Mouse (Mus musculus) E14TG2a.4 (cell line): ENCODE measurements around the gene Rtn4rl1.

Experiments used
- CTCF ChIP-seq: conservative IDR thresholded peaks from 2 replicates; pipeline ENCODE4 v1.5.1; 2014; ENCODE audit warnings: low read length
- NANOG ChIP-seq: IDR thresholded peaks from 2 replicates; pipeline ENCODE4 v1.6.1; 2014; ENCODE audit warnings: borderline replicate concordance, low read length, mixed read lengths
- POU5F1 ChIP-seq: IDR thresholded peaks from 2 replicates; pipeline ENCODE4 v1.6.1; 2014; ENCODE audit warnings: low read length, borderline replicate concordance

GRCm38 (mm10) chr11:75263964-75264312 is 70.4 kb downstream of the Rtn4rl1 start:
- TF ChIP-seq CTCF (no peak), POU5F1 (no peak), NANOG (no peak)
